Mouse (Mus musculus) small intestine, adult 2 months (tissue): Measurements from ENCODE around the gene Ccl28.

Source experiments
- CTCF ChIP-seq: fragments of 200-500 bp; IDR thresholded peaks from 2 replicates; pipeline ENCODE4 v1.5.1; 2012; ENCODE audit warnings: low read depth, mild to moderate bottlenecking, control low read depth, inconsistent platforms, low read length, moderate library complexity, mixed read lengths; ENCODE audit not compliant: insufficient replicate concordance, insufficient read length; ENCODE audit errors: extremely low read depth
- POLR2A ChIP-seq: fragments of 200-500 bp; IDR thresholded peaks from 2 replicates; pipeline ENCODE4 v1.6.1; 2012; ENCODE audit warnings: low read depth, mild to moderate bottlenecking, control low read depth, inconsistent platforms, low read length, moderate library complexity

DNA sequence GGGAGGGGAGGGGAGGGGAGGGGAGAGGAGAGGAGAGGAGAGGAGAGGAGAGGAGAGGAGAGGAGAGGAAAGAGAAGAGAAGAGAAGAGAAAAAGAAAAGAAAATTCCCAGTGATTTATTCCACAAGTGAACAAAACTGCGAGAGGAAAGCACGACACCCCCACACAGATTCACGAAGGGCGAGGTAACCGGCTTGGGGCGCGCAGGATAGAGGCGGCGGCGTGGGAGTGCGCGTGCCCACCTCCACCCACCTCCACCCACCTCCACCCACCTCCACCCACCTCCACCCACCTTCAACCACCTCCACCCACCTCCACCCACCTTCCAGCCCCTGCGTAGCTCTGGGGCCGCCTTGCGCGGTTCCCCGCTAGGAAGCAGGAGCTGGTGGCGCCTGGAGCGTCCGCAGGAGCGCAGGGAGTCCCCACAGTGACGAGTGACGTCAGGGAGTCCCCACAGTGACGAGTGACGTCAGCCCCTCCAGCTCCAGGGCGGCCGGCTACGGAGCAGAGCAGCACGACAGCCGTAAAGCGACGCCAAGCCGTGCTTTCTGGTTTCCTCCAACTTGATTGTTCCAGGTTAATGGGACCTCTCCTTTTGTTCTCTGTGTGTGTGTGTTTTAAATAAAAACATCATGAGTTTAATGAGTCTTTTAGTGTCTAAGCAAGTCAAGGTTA, 8.0 kb downstream of the Ccl28 start:
- TF ChIP-seq CTCF (no peak), POLR2A (no peak)
